Mouse (Mus musculus): ENCODE results near the gene Slc6a19. TPM values are rescaled to one million over a fixed set of nuclear protein-coding genes. Genes with fewer than 3 reads are reported as not detected.
"Not testable (repeated sequence)": the region's sequence is repeated elsewhere in the genome, so short reads cannot be mapped to it uniquely, and the experiment has no call there.

The Slc6a19 gene
- total RNA-seq, 2 experiments from 2014 or later = 0.35 to 0.36 TPM

DNA sequence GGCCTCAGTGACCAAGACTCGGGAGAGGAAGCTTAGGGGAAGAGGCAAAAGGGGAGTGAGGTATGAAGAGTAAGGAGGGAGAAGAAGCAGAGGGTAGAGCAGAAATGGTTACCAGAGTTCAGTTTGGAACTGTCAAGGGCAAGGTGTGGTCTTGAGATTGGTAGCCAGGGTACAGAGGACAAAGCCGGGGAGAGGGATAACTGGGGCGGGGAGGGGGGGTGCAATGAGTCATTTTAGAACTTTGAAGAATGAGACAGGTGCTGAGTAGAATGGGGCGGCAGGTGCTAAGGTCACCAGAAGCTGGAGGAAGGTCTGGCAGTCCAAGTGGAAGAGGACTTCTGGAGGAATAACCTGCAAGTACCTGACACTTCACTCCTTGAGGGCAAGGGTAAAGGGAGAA is 8.5 kb upstream of the Slc6a19 start:
- DNase-seq (ENCODE audit: low spot score in 2 of 2) = no peak

DNA sequence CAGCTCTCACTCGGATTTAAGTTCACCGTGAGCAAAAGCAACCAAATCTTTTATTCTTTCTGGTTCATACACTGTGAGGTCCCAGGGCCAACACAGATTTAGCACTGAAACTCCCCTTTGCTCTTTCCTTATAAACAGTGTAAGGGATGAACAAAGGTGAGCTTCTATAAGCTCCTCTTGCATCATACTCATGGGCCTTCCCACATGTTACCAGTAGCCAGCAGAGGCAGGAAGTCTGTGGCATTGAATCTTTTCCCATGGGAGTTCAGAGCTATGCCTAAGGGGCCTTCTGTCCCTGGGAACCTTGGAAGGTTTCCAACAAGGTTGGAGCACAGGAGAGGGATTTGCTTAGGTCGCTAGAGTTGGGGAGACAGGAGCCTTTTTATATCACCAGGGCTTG is 7.6 kb upstream of the Slc6a19 start:
- DNase-seq (ENCODE audit: low spot score in 2 of 2) = no peak

DNA sequence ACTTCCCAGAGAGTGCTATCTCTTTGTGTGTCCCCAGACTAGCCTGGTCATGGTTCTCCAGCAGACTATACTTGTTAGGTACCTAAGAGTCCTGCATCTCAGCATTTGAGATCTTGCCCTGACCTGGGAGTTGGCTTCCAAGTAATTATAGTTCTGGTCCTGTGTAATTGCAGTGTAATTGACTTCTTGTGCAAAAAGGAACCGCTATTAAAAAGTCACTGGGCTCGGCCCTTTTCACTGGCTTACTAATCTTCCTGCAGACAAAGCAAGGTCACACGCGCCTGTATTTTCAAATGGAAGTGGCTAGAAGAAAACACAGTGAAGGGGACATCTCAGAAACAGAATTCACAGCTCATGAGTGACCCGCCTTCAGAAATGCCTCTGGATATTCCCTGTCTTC is 7.1 kb upstream of the Slc6a19 start:
- DNase-seq (ENCODE audit: low spot score in 2 of 2) = no peak

DNA sequence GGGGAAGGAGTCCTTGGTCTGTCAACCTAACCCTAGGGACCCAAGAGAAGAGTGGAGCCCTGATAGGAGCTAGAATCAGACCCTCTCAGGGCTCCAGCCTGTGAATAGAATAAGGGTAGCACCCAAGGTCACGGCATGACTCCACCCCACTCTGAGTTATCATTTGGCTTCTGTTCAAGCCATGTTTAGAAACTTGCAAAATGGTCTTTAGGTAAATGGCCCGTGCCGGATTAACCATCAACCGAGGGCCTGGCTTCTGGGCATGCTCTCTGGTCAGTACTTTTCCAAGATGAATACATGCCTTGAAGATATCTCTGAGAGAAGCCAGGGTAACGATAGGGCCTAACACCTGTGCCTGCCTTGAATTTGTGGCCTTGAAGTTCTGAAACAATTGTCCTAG is 6.6 kb upstream of the Slc6a19 start:
- DNase-seq (ENCODE audit: low spot score in 2 of 2) = no peak

DNA sequence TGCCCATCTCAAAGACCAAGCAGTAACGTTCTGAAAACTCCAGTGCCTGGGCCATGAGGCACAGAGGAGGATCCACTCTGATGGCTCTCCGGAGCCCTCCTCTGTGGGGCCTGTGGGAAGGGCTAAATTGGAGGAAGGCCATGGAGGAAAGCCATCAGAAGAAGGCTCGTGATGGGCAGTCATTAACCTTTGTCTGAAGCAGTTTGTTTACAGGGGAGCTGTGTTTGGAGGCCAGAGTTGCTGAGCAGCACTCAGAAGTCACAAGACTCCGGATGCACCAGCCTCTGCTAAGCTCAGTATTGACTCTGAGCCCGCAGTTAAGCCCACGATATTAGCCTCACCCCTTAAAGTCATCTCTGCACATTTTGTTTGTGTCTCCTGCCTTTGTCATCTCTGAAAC is 4.8 kb upstream of the Slc6a19 start:
- DNase-seq (ENCODE audit: low spot score in 2 of 2) = no peak

DNA sequence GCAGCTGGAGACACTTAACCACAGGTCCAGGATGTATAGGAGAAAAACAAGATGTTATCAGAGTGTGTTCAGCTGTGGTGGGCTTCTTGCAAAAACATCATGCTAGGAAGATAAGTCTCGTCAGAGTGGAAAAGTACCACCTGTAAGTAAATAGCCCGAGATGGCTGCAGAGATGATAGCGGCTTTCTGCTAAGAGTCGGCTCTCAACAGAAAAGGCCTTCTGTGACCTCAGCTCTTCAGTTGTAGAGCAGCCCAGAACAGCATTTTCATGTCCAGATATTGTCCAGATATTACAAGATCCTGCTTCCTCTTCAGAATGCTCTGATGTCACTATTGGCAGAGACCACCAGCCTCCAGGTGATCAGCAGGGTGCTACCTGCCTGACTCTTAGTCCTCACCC is 1.2 kb downstream of the Slc6a19 start:
- not testable (repeated sequence) for DNase-seq (ENCODE audit: low spot score in 2 of 2)

DNA sequence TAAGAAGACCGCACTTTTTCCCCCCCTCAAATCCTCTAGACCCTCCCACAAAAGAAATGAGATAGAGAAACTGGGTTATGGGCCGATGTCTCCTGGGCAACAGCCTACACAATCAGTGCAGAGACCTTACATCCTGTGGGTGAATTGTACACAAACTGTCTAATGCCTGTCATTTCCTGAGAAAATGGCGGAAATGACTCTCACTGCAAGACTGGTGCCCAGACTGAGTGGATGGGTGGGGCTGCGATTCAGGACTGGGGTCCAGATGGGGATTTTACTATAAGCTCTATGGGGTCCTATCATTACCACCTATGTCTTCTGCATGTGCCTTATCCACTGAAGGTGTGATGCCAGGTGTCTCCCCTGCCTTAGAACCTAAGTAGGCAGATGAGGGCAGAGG is 1.9 kb downstream of the Slc6a19 start:
- DNase-seq (ENCODE audit: low spot score in 2 of 2) = no peak

DNA sequence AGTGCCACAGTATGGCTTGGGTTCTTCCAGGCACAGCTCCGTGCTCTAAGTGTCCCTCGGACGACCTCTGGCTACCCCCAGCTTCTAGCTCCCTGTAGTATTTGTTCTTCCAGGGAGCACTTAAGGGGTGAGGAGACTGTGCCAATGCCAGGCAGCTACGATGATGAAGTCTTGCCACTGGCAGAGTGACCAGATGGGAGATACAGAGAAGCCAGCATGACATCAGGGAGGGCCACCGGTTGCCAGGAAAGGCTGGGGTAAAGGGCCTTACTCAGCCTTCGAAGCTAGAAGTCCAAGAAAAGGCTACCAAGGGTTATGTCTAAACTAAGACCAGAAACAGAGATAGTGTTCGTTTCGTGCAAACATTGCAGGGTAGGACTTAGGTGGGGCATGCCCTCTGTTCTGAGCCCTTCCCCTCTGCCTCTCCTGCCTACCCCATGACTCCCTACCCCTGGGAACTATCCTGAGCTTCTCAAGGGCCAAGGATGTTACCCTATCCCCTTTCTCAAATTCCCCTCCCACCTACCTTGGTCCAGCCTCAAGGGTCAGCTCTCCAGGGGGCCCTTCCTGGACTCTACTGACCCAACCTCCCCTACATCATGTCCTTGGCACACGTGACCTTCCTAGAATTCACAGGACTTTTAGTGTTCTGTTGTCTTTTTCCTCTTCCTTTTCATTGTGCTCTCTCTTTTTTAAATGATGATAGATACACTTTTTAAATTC is 3.3 kb downstream of the Slc6a19 start:
- no peak for DNase-seq (ENCODE audit: low spot score in 2 of 2)

DNA sequence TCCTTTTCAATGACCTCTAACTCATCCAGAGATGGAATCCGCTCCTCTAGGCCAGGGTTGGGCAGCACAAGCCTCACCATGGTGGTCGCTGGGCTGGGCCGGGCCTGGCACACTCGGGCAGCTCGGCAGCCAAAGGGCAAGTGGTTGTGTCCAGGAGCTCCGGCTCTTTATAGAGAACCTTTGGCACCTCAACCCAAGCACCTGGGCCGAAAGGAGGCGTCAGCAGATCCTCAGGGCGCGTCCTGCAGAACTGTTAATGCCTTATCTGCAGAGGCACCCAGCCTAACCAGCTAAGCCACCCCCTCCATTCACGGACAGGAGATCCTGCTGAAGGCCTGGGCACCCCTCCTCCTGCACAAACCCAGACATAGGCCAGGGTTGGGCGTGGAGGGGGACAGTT is 4.1 kb downstream of the Slc6a19 start:
- DNase-seq (ENCODE audit: low spot score in 2 of 2) = no peak

DNA sequence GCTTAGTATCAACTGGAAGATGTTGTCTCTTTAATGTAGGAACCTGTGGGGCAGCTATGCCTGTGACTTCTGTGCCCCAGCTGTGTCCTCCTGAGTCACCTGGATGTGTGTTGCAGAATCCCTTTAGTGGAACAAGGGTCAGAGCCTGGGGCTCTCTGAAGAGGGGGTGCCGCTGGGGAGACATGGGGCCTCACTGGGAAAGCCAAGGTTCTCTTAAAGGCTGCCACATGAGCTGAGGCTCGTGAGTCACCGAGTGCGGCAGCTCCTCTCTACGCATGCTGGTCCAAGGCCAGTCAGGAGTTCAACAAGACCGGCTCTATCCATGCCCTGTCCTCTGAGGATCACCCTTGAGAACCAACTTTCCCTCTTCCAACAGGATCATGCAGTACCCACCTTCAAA is 5.0 kb downstream of the Slc6a19 start:
- DNase-seq (ENCODE audit: low spot score in 2 of 2) = peak in 1 of 2 experiments; percentile 21

DNA sequence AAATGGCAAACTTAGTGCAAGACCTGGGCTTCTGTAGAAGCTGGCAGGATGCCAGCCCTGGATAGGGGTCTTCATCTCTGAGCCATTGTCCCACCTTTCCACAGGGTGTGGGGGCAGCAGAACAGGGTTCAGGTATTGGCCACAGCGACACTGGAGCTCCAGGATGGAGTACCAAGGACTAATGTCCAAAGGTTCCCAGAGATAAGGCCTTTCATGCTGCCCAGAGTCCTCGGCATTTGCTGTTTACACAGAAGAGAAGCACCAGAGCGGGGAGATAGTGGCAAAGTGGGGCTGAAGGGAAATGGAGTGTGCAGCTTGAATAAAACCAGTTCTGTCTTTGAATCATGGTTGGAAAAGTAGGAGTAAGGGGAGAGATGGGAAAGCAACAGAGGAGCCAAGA is 8.1 kb downstream of the Slc6a19 start:
- DNase-seq (ENCODE audit: low spot score in 2 of 2) = no peak

DNA sequence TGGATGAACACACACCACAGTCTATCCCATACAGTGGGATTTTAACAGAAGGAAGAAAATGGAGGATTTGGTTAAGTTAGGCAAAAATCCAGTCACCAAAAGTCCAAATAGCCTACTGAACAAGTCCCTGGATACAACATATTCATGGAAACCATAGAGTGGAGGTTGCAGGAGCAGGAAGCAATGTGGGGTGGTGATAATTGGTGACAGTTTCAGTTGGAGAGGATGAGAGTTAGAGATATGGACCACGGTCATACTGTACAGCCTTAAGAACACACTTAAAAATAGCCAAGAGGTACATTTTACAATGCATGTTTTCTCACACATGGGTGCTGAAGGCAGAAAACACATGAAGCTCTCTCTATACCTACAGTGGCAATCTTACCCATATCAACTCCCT is 9.7 kb downstream of the Slc6a19 start:
- DNase-seq (ENCODE audit: low spot score in 2 of 2) = no peak

DNA sequence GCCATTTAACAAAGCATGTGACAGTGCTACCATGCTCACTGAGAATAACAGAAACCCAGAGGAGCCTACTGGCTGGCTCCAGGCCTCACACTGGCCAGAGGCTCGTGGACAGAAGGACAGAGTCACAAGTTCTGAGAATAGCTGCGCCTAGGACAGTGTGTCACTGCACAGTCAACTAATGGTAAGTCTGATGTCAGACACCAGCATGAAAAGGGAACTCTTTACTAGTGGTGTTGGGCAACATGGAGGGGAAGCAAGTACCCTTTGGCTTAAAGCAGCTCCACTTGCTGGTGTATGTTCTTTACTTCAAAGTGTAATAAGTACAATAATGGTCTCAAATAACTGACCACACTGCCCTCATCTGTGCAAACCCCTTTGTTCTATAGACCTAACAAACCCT is 11.3 kb downstream of the Slc6a19 start:
- no peak for DNase-seq (ENCODE audit: low spot score in 2 of 2)

DNA sequence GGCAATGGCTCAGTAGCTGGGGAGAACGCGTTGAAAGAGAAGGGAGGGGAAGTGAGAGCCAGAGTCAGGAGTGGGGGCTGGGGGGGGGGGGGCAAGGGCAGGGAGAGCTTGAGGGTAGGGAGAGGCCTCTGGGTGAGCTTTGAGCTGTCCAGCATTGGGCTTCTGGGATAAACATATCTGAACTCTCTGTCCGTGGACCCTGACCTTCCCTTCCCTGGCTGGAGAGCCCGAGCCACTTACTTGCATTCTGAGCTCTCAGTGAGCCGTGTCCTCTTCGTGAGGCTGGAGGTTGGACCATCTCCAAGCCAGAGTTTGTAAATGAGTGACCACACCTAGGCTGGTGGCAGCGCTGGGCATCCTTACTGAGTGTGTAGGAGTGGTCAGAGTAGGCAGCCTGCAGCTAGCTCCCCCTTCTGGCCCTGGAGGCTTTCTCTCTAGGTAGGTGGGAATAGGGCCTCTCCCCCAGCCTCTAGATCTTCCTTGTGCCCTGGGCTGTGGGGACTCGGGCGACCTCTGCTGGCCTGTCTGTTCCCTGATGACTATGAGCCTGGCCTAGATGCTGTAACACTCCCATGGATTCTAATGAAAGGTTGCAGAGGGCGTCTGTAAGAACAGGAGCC is 12.3 kb downstream of the Slc6a19 start:
- peak; percentile 67 to 68 for DNase-seq (ENCODE audit: low spot score in 2 of 2)

DNA sequence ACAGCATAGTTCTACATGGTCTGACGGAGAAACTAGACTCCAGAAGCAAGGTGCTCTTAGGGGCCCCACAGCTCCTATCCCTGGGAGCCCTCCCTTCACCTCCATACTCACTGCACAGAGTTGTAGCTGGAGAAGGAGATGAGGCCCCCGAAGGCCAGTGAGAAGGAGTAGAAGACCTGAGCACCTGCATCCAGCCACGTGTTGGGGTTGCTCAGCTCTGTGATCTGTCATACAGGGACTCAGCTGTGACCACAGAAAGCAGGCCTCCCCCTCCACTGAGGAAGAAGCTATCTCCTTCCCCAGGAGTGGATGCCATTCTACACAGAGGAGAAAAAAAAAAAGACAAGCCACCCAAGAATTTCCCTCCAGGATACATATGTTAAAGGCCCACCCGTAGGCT is 15.7 kb downstream of the Slc6a19 start:
- DNase-seq (ENCODE audit: low spot score in 2 of 2) = no peak

DNA sequence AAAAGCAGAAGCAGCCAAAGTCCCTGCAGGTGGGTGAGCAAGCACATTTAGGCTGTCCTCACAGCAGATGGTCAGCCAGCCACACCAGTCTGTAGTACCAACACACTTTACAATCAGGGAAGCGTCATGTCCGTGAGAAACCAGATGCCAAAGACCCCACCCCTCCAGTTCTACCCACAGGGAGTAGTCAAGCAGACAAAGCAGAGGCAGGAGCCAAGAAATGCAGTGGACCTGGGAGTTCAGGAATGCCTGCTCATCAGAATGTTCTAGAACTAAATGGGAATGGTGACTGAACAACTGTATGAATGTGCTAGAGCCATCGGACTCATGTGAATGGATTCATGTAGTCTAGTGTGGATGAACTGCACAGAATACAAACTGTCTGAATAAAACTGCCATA is 17.1 kb downstream of the Slc6a19 start:
- no peak for DNase-seq (ENCODE audit: low spot score in 2 of 2)

DNA sequence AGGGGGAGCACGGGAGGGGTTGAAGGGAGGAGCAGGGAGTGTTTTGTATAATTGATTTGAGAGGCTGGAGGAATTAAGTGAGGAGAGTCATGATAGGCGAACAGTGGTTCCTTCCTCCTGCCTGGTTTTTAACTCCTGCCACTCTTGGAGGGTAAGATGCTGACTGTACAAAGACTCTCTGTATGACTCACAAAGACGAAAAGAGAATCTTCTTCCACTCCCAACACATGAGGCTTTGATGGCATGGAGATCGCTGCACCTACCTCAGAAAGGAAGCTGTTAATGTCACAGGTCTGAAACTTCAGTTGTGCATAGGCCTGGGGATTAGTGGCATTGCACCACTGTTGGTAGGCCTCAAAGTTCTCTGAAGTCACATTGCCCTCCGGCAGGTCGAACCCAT is 19.2 kb downstream of the Slc6a19 start:
- no peak for DNase-seq (ENCODE audit: low spot score in 2 of 2)

DNA sequence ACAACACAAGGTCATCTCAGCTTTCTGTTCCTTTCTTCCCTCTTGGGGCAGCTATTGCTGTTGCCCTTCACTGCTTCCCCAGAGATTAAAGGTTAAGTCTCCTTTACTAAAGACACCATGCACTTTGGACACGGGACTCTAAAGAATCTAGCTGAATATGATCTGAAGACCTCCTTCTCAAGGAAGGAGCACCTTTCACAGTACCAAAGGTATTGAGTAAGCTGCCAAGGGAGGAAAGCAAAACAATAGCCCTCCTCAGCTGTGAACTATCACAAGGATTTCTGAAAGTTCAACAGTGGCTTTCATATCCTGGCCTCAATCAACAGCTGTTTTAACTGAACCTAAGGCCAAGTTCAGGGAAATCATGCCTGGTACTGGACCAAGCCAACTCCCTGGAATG is 20.3 kb downstream of the Slc6a19 start:
- no peak for DNase-seq (ENCODE audit: low spot score in 2 of 2)

DNA sequence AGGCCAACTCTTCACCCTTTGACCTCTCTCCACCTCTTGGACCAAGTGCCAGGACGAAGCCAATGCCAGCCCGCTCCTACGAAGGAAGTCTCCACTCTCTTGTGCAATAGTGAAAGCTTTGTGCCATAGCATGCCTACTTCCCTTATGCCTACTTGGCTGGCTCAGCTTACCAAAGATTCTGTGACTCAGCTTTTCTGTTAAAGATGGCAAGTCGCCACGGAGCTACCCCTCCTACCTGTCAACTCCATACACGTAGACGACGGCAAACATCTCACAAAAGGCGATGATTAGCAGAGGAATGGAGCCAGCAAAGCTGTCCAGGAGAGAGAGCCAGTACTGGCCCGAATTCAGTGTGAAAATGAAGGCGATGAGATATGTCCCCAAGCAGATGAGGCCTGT is 21.0 kb downstream of the Slc6a19 start:
- DNase-seq (ENCODE audit: low spot score in 2 of 2) = no peak

DNA sequence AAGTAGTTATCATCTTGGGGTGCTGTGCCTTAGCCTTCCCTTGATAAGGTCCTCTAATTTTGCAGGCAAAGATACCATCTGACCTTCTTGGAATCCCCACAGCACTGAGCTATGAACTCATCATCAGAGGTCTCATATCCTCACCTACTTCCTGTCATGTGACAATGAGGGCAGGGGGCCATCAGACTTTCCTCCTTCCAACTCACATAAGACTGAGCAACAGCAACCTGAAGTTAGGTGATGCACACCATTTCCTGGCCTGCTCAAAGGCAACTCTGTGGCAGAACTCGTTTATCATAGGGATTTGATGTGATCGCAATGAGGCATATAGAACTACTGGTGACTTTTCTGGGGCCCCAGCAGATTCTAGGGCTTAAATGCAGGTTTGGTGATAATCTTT is 22.4 kb downstream of the Slc6a19 start:
- DNase-seq (ENCODE audit: low spot score in 2 of 2) = no peak

DNA sequence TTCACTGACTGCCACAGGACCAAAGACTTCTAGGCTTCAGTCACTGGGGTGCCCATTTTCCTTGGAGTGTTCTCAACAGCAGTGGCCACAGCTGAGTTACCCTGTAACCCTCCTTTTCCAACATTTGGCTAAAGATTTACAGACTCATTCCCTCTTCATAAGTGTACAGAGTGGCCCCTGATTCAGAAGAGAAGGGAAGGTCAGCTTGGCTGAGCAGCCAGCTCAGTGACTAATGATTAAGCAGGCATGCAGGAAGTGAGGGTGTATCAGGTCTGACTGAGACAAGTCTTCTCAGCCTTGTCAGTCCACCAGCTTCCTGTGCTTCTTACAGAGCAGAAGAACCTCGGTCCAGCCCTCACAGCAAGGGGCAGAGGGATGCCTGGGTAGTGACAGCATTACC is 24.3 kb downstream of the Slc6a19 start:
- DNase-seq (ENCODE audit: low spot score in 2 of 2) = no peak

DNA sequence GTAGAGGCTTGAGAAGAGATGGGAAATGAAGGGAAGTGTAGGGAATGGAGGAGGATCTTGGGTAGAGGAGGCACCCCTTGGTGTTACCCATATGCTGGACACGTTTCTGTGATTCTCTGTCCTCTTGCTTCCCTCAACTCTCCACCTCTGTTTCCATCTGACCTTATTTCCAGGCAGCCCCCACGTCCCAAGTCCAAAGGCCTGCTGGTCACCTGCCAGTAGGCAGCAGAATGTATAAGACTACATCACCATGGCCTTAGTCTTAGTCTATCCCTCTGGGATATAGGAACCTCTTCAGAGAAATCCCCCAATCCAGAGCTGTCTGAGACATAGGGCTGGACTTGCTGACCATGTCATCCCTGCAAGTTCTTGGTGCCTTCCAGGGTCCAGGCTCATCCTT is 25.4 kb downstream of the Slc6a19 start:
- DNase-seq (ENCODE audit: low spot score in 2 of 2) = no peak

DNA sequence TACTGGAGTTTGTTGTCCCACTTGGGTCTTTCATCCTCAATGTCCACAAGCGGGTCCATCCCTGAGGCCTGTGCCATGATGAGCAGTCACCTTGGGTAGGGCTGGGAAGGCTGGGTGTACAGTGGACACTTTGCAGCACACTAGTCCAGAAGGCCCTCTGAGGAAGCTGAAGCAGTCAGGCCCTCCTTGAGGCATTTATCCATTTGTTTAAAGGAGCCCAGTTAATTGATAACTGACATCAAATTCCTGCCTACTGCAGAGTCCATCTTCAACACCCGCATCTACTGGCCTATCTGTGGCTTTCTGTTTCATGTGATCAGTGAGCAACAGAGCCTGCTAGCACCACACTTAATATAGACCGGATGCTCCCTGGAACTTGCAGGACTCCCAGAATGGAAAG is 26.8 kb downstream of the Slc6a19 start, which contains the start of gene Slc6a18:
Gene Slc6a18 (minus strand): TSS at position 171 of the 400 bp plus-strand sequence.
- DNase-seq (ENCODE audit: low spot score in 2 of 2) = no peak

All from adrenal gland, adult 18-20 months (tissue).